20 mouse cellular contexts compared by ENCODE assay signal in the genomic region with DNA sequence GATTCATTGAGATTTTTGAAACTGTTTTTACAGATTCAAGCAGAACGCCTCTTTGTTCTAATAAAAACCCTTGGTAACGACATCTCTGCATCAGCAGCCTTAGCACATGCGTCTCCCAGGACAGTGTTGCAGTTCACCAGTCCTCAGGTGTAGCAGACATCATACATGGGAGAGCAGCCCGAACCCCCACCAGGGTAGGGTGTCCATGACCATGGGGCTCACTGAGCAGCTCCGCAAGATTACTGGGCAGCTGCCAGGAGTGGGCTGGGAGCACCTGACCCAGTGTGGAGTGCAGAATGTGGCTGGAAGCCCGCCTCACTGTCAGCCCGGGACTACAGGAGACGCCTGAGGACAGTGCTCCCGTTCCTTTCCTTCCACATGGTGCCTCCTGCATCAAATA. TPM values are rescaled to one million over a fixed set of nuclear protein-coding genes. Genes with fewer than 3 reads are reported as not detected.
DNase-seq lines count a peak whose midpoint lies in the region; ATAC-seq and TF ChIP-seq lines count a peak whose summit lies in the region.
"Had no signal": no experiment of that assay in that cellular context is flagged by ENCODE, and none has a peak within 500 bp of the region (broad histone marks: within the 10 kb centered on the region; RNA-seq: fewer than 3 reads in every experiment).

No protein-coding gene starts in this region.

- H3K36me3 ChIP-seq in intestine, postnatal 0 days (ENCODE audit: control insufficient read depth, insufficient read depth): peaks cover 56% of the 10 kb centered on the region
- H3K36me3 ChIP-seq in intestine, embryonic 16.5 days (ENCODE audit: control insufficient read depth, insufficient read depth, low read length): peaks cover 22% of the 10 kb centered on the region
- H3K36me3 ChIP-seq in MEL (ENCODE audit: control insufficient read depth in 1 of 2, insufficient read depth in 2 of 2, low read length in 2 of 2): peaks cover under 1 to 9% of the 10 kb centered on the region in 2 experiments
- peaks cover 73% of the 10 kb centered on the region for H3K36me3 ChIP-seq in liver, embryonic 13.5 days
- peaks cover 58% of the 10 kb centered on the region for H3K36me3 ChIP-seq in hindbrain, embryonic 13.5 days

- peak overlapping the region; percentile 15; the same call in 1 of the 2 replicates for H3K27ac ChIP-seq in intestine, postnatal 0 days (ENCODE audit: low read depth, low read length)
- no peak overlapping the region for H3K27ac ChIP-seq in intestine, embryonic 16.5 days (ENCODE audit: low read length)
- no peak overlapping the region; the same call in 1 of the 2 replicates for H3K27ac ChIP-seq in MEL (ENCODE audit: control insufficient read depth, low read depth, low read length)
- peak overlapping the region; percentile 99 for H3K27ac ChIP-seq in liver, embryonic 13.5 days
- no peak overlapping the region for H3K27ac ChIP-seq in hindbrain, embryonic 13.5 days
- H3K27ac ChIP-seq: embryonic facial prominence, embryonic 10.5 days; hindbrain, embryonic 12.5 days; macrophage; midbrain, embryonic 15.5 days had no signal

- 0 out of 2 replicates have a peak, but pooled peaks cover 10% of the 10 kb centered on the region for H3K4me1 ChIP-seq in intestine, postnatal 0 days (replicated peaks; ENCODE audit: control insufficient read depth, insufficient read depth, low read length)
- H3K4me1 ChIP-seq in intestine, embryonic 16.5 days (ENCODE audit: control insufficient read depth, insufficient read depth, low read length): peaks cover 33% of the 10 kb centered on the region
- H3K4me1 ChIP-seq in MEL (ENCODE audit: control insufficient read depth in 1 of 2, insufficient read depth in 2 of 2, low read length in 2 of 2): peaks cover 0 to 13% of the 10 kb centered on the region in 2 experiments; a peak in 3 of 4 replicates
- peaks cover 61% of the 10 kb centered on the region for H3K4me1 ChIP-seq in liver, embryonic 13.5 days (replicated peaks)
- H3K4me1 ChIP-seq in hindbrain, embryonic 13.5 days (replicated peaks): peaks cover 35% of the 10 kb centered on the region

- peak; percentile 23 for DNase-seq in MEL (ENCODE audit: low read depth, low spot score)
- peak; percentile 64 to 71 for DNase-seq in kidney, adult 8-10 months
- DNase-seq in liver, embryonic 13.5 days: no peak
- DNase-seq in frontal cortex, postnatal 36 days (ENCODE audit: low spot score in 2 of 2): no peak
- DNase-seq: cerebellum, adult 9-10 months; right cerebral cortex, adult 18-20 months; thymus, postnatal 25 days had no signal

- TF ChIP-seq RAD21 in MEL (IDR thresholded peaks at IDR 0.05; ENCODE audit: low read depth, low read length): no peak

- no peak overlapping the region for H3K9ac ChIP-seq in intestine, postnatal 0 days (ENCODE audit: low read depth, low read length)
- H3K9ac ChIP-seq in intestine, embryonic 16.5 days (ENCODE audit: low read depth, low read length): no peak overlapping the region
- H3K9ac ChIP-seq in MEL (ENCODE audit: control insufficient read depth, low read depth, low read length, poor library complexity, severe bottlenecking): no peak overlapping the region
- H3K9ac ChIP-seq in liver, embryonic 13.5 days: peak overlapping the region; percentile 91; the same call in 1 of the 2 replicates
- no peak overlapping the region for H3K9ac ChIP-seq in hindbrain, embryonic 13.5 days
- H3K9ac ChIP-seq: hindbrain, embryonic 12.5 days; midbrain, embryonic 15.5 days had no signal

- H3K27me3 ChIP-seq in intestine, postnatal 0 days (replicated peaks; ENCODE audit: control insufficient read depth, insufficient read depth, low read length): no peaks in the 10 kb centered on the region
- no peaks in the 10 kb centered on the region for H3K27me3 ChIP-seq in intestine, embryonic 16.5 days (replicated peaks; ENCODE audit: control insufficient read depth, insufficient read depth, low read length)
- no peaks in the 10 kb centered on the region for H3K27me3 ChIP-seq in MEL (ENCODE audit: control insufficient read depth in 1 of 2, insufficient read depth in 2 of 2, low read length in 2 of 2)
- no peaks in the 10 kb centered on the region for H3K27me3 ChIP-seq in liver, embryonic 13.5 days
- peaks cover 25% of the 10 kb centered on the region for H3K27me3 ChIP-seq in hindbrain, embryonic 13.5 days
- H3K27me3 ChIP-seq: midbrain, embryonic 15.5 days had no signal

- no peak for ATAC-seq in intestine, postnatal 0 days
- no peak for ATAC-seq in intestine, embryonic 16.5 days
- no peak for ATAC-seq in liver, embryonic 13.5 days (ENCODE audit: low read depth)
- no peak for ATAC-seq in hindbrain, embryonic 13.5 days (ENCODE audit: low FRiP score)
- ATAC-seq: midbrain, embryonic 15.5 days had no signal

- no peak for TF ChIP-seq EP300 in MEL (IDR thresholded peaks at IDR 0.05; ENCODE audit: low read depth in 1 of 2, low read length in 2 of 2)

- no peaks in the 10 kb centered on the region for H3K9me3 ChIP-seq in intestine, postnatal 0 days (ENCODE audit: control insufficient read depth)
- no peaks in the 10 kb centered on the region for H3K9me3 ChIP-seq in intestine, embryonic 16.5 days (ENCODE audit: control insufficient read depth, low read length)
- H3K9me3 ChIP-seq in MEL (replicated peaks; ENCODE audit: insufficient read depth, low read length): no peaks in the 10 kb centered on the region
- H3K9me3 ChIP-seq in liver, embryonic 13.5 days (replicated peaks): no peaks in the 10 kb centered on the region
- no peaks in the 10 kb centered on the region for H3K9me3 ChIP-seq in hindbrain, embryonic 13.5 days
- H3K9me3 ChIP-seq: embryonic facial prominence, embryonic 10.5 days; heart, embryonic 10.5 days; hindbrain, embryonic 12.5 days; midbrain, embryonic 15.5 days had no signal

- 83% methylated on average over 9 of the region's 9 CpGs for WGBS in intestine, postnatal 0 days
- WGBS in intestine, embryonic 16.5 days: 85% methylated on average over 9 of the region's 9 CpGs
- WGBS in liver, embryonic 13.5 days (ENCODE audit: insufficient replicate concordance): 73% methylated on average over 9 of the region's 9 CpGs
- WGBS in hindbrain, embryonic 13.5 days: 93% methylated on average over 9 of the region's 9 CpGs

- TF ChIP-seq CTCF in intestine, postnatal 0 days (IDR thresholded peaks at IDR 0.05; ENCODE audit: low read depth): no peak
- TF ChIP-seq CTCF in MEL (IDR thresholded peaks at IDR 0.05 in 2 of 3, conservative IDR thresholded peaks at IDR 0.05 in 1 of 3; ENCODE audit: control insufficient read depth in 1 of 3, insufficient read depth in 1 of 3, low read depth in 2 of 3, low read length in 3 of 3, poor library complexity in 1 of 3, severe bottlenecking in 1 of 3): no peak

- no peak overlapping the region for H3K4me2 ChIP-seq in intestine, postnatal 0 days (replicated peaks; ENCODE audit: low read depth)
- H3K4me2 ChIP-seq in intestine, embryonic 16.5 days (ENCODE audit: low read depth, low read length): no peak overlapping the region
- peak overlapping the region; percentile 79 for H3K4me2 ChIP-seq in liver, embryonic 13.5 days
- no peak overlapping the region for H3K4me2 ChIP-seq in hindbrain, embryonic 13.5 days
- H3K4me2 ChIP-seq: hindbrain, embryonic 12.5 days; midbrain, embryonic 15.5 days had no signal

- no peak overlapping the region for H3K4me3 ChIP-seq in intestine, postnatal 0 days (ENCODE audit: low read depth, low read length)
- H3K4me3 ChIP-seq in intestine, embryonic 16.5 days (ENCODE audit: low read length): no peak overlapping the region
- no peak overlapping the region for H3K4me3 ChIP-seq in MEL (ENCODE audit: control insufficient read depth in 1 of 2, insufficient read depth in 1 of 2, low read depth in 2 of 2, low read length in 2 of 2)
- no peak overlapping the region for H3K4me3 ChIP-seq in liver, embryonic 13.5 days (replicated peaks)
- H3K4me3 ChIP-seq in hindbrain, embryonic 13.5 days: no peak overlapping the region
- H3K4me3 ChIP-seq: embryonic facial prominence, embryonic 10.5 days; heart, embryonic 10.5 days; hindbrain, embryonic 12.5 days; midbrain, embryonic 15.5 days had no signal

- peaks cover 14% of the 10 kb centered on the region for H3K79me2 ChIP-seq in MEL (ENCODE audit: control insufficient read depth, insufficient read depth, low read length, poor library complexity)

- TF ChIP-seq POLR2A in MEL (IDR thresholded peaks at IDR 0.05; ENCODE audit: control insufficient read depth in 1 of 2, insufficient read depth in 1 of 2, low read depth in 1 of 2, low read length in 2 of 2, poor library complexity in 1 of 2): peak in 1 of 2 experiments; percentile 40; a peak in 1 of 4 replicates

RNA-seq across cellular contexts. Expression of a gene that starts 4.6 kb away (rescaled TPM):
- 160 and 174 TPM in 2 replicates for polyA plus RNA-seq in intestine, postnatal 0 days (2015; fragmentation: Nextera tagmentation; extraction: Ambion mirVana)
- polyA plus RNA-seq in intestine, embryonic 16.5 days (2015; fragmentation: Nextera tagmentation; extraction: Ambion mirVana): 183 and 196 TPM in 2 replicates
- total RNA-seq in MEL (2012; rRNA removed): 122 and 188 TPM in 2 replicates
- polyA plus RNA-seq in MEL (2012; ENCODE audit: insufficient read depth in 1 of 2, insufficient read length in 2 of 2, low read depth in 1 of 2, low replicate concordance in 2 of 2, missing spikeins in 1 of 2): 100 to 1,000 TPM; 118 to 219 TPM
- polyA plus RNA-seq in liver, embryonic 13.5 days (2015; fragmentation: Nextera tagmentation; extraction: Ambion mirVana): 327 and 398 TPM in 2 replicates
- 7.3 and 8.1 TPM in 2 replicates for polyA plus RNA-seq in hindbrain, embryonic 13.5 days (2015; fragmentation: Nextera tagmentation; extraction: Ambion mirVana)

RNA-seq across cellular contexts. Expression of a gene that starts 9.9 kb away (rescaled TPM):
- 13.1 and 15.8 TPM in 2 replicates for polyA plus RNA-seq in intestine, postnatal 0 days (2015; fragmentation: Nextera tagmentation; extraction: Ambion mirVana)
- polyA plus RNA-seq in intestine, embryonic 16.5 days (2015; fragmentation: Nextera tagmentation; extraction: Ambion mirVana): 10.1 and 15.2 TPM in 2 replicates
- total RNA-seq in MEL (2012; rRNA removed): 48.0 and 54.3 TPM in 2 replicates
- 100 to 1,000 TPM in 1 of 2 experiments, not detected in 1; 117 TPM for polyA plus RNA-seq in MEL (2012; ENCODE audit: insufficient read depth in 1 of 2, insufficient read length in 2 of 2, low read depth in 1 of 2, low replicate concordance in 2 of 2, missing spikeins in 1 of 2)
- 19.1 and 20.3 TPM in 2 replicates for polyA plus RNA-seq in liver, embryonic 13.5 days (2015; fragmentation: Nextera tagmentation; extraction: Ambion mirVana)
- polyA plus RNA-seq in hindbrain, embryonic 13.5 days (2015; fragmentation: Nextera tagmentation; extraction: Ambion mirVana): 20.3 and 24.4 TPM in 2 replicates

RNA-seq across cellular contexts. Expression of a gene that starts 21.0 kb away (rescaled TPM):
- polyA plus RNA-seq in intestine, postnatal 0 days (2015; fragmentation: Nextera tagmentation; extraction: Ambion mirVana): 0.05 TPM in 1 of 2 replicates, not detected in the other
- polyA plus RNA-seq in intestine, embryonic 16.5 days (2015; fragmentation: Nextera tagmentation; extraction: Ambion mirVana): not detected in 2 replicates
- total RNA-seq in MEL (2012; rRNA removed): not detected in 2 replicates
- under 1 TPM in 1 of 2 experiments, not detected in 1; 0.49 TPM for polyA plus RNA-seq in MEL (2012; ENCODE audit: insufficient read depth in 1 of 2, insufficient read length in 2 of 2, low read depth in 1 of 2, low replicate concordance in 2 of 2, missing spikeins in 1 of 2)
- polyA plus RNA-seq in liver, embryonic 13.5 days (2015; fragmentation: Nextera tagmentation; extraction: Ambion mirVana): 0.07 TPM in 1 of 2 replicates, not detected in the other
- polyA plus RNA-seq in hindbrain, embryonic 13.5 days (2015; fragmentation: Nextera tagmentation; extraction: Ambion mirVana): not detected in 2 replicates
- total RNA-seq: gastrocnemius, adult 8-10 months had no signal
- polyA plus RNA-seq: brain, embryonic 14.5 days; embryonic facial prominence, embryonic 10.5 days; forebrain, embryonic 11.5 days; heart, embryonic 10.5 days; hindbrain, embryonic 12.5 days; limb, embryonic 11.5 days; macrophage; midbrain, embryonic 15.5 days; neural tube, embryonic 14.5 days had no signal

RNA-seq across cellular contexts. Expression of a gene that starts 46.4 kb away (rescaled TPM):
- polyA plus RNA-seq in intestine, postnatal 0 days (2015; fragmentation: Nextera tagmentation; extraction: Ambion mirVana): 3.8 and 4.0 TPM in 2 replicates
- 9.3 and 10.6 TPM in 2 replicates for polyA plus RNA-seq in intestine, embryonic 16.5 days (2015; fragmentation: Nextera tagmentation; extraction: Ambion mirVana)
- 8.3 and 8.5 TPM in 2 replicates for total RNA-seq in MEL (2012; rRNA removed)
- 10 to 100 TPM in 1 of 2 experiments, not detected in 1; 19.9 TPM for polyA plus RNA-seq in MEL (2012; ENCODE audit: insufficient read depth in 1 of 2, insufficient read length in 2 of 2, low read depth in 1 of 2, low replicate concordance in 2 of 2, missing spikeins in 1 of 2)
- polyA plus RNA-seq in liver, embryonic 13.5 days (2015; fragmentation: Nextera tagmentation; extraction: Ambion mirVana): 6.3 and 8.7 TPM in 2 replicates
- 16.1 and 19.9 TPM in 2 replicates for polyA plus RNA-seq in hindbrain, embryonic 13.5 days (2015; fragmentation: Nextera tagmentation; extraction: Ambion mirVana)

RNA-seq across cellular contexts. Expression of a gene that starts 46.5 kb away (rescaled TPM):
- polyA plus RNA-seq in intestine, postnatal 0 days (2015; fragmentation: Nextera tagmentation; extraction: Ambion mirVana): 6.5 and 6.7 TPM in 2 replicates
- 14.6 and 18.6 TPM in 2 replicates for polyA plus RNA-seq in intestine, embryonic 16.5 days (2015; fragmentation: Nextera tagmentation; extraction: Ambion mirVana)
- total RNA-seq in MEL (2012; rRNA removed): 18.4 and 25.1 TPM in 2 replicates
- 10 to 100 TPM in 1 of 2 experiments, not detected in 1; 25.2 TPM for polyA plus RNA-seq in MEL (2012; ENCODE audit: insufficient read depth in 1 of 2, insufficient read length in 2 of 2, low read depth in 1 of 2, low replicate concordance in 2 of 2, missing spikeins in 1 of 2)
- 11.0 and 11.1 TPM in 2 replicates for polyA plus RNA-seq in liver, embryonic 13.5 days (2015; fragmentation: Nextera tagmentation; extraction: Ambion mirVana)
- 10.1 and 12.5 TPM in 2 replicates for polyA plus RNA-seq in hindbrain, embryonic 13.5 days (2015; fragmentation: Nextera tagmentation; extraction: Ambion mirVana)

Comparison
In these comparisons a context has a peak if more than half of its experiments do, and no peak if none do; other contexts are left out.
1. H3K27ac ChIP-seq: peak in intestine, postnatal 0 days (single experiment) and liver, embryonic 13.5 days (single experiment); none in intestine, embryonic 16.5 days (single experiment), MEL (single experiment) and hindbrain, embryonic 13.5 days (single experiment).
2. DNase-seq: peak in MEL (single experiment) and kidney, adult 8-10 months (2 of 2); none in liver, embryonic 13.5 days (single experiment) and frontal cortex, postnatal 36 days (0 of 2).
3. RNA of a gene that starts 4.6 kb away (polyA plus RNA-seq): 327 to 398 TPM in liver, embryonic 13.5 days, 118 to 219 TPM in MEL, 183 to 196 TPM in intestine, embryonic 16.5 days and 160 to 174 TPM in intestine, postnatal 0 days; 7.3 to 8.1 TPM in hindbrain, embryonic 13.5 days; every median in the first group is over 10 times any median in the second.